Mouse (Mus musculus): ENCODE measurements at regions not wholly inside any gene's neighbourhood (a gene's known extent, or its start where the extent isn't known, plus 50 kb on each side); places are given as distances from the start of the nearest gene placed in this dataset.

DNA sequence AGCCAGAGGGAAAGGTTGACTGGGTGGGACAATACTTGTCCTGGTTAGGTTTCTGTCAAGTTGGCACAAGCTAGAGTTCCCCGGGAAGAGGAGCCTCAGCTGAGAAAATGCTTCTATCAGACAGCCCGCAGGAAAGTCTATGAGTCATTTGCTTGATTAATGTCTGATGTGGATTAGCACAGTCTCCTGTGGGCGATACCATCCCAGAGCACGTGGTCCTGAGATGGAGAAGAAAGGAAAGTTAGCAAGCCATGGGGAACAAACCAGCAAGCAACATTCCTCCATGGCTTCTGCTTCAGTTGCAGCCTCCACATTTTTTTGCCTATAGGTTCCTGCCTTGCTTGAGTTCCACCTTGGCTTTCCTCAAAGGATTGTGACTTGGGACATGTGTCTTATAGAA, 121.8 kb downstream of the Rchy1 start:
- TF ChIP-seq ZC3H11A (IDR thresholded peaks at IDR 0.05; ENCODE audit: borderline replicate concordance, low read depth, low read length) (no peak), MAFK (IDR thresholded peaks at IDR 0.05; ENCODE audit: insufficient read depth, low read depth, low read length) (no peak)
